Mouse (Mus musculus) kidney, adult 11 months (tissue): ENCODE data around the gene Ms4a8a.
"Not testable (repeated sequence)": the region's sequence is repeated elsewhere in the genome, so short reads cannot be mapped to it uniquely, and the experiment has no call there.

ENCODE experiments used
- DNase-seq: peaks from one replicate; pipeline ENCODE4 v3.0.0; 2022

The Ms4a8a gene

DNA sequence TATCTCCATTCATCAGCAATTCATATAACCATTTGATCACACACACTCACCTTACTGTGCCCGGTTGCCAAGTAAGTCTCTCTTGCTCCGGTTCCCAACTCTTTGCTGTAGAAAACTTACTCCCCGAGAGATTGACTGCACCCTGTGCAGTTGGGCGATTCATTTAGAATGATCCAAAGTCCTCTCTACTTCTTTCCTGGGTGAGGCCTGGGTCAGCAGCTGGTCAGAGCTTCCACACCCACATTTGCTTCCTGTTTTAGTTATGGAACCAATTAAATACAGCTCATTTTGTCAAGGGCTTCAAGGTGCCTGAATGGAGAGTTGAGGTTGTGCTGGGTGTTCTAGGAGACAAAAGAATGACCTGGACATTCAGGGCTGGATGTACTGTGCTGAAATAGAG lies at the start of gene Ms4a8a:
TSS of gene Ms4a8a (minus strand) at position 169 of the 400 bp plus-strand sequence.
- DNase-seq, result no peak

DNA sequence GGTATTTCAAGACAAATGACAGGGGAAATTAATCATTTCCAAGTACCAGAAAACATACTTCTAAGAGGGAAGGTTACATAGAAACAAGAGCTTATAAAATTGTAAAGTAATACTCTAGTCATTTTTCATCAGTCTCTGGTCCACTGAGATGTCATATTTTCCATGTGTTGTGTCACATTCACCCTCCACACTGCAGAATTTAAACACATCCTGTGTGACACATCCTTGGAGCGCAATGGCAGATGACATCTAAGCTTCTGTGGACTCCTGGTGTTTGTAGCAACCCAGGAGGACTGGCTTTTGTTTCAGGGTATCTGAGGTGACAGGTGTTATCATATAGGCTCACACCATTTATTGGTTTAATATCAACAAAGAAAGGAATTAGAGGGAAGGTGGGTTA lies 48.8 kb upstream of the Ms4a8a start:
- DNase-seq, result no peak

GRCm38 (mm10) chr19:11121016-11121420 lies 40.1 kb upstream of the Ms4a8a start:
- peak; percentile 9 for DNase-seq

DNA sequence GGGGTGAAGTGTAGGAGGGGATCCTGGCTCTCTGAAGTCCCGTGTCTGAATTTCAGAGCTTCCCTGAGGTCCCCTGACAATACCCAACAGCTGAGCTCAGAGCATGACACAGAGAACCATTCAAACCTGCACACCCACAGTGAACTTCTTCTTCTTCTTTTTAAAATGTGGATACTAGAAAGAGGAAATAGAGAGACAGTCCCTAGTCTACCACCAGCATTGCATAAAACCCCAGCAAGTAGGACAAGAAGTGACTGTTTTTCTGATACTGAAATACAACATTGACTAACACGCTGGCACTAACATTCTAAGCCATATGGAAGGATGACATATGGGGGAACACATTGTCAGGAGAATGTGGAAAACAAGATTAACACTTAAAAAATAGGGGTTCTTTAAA lies 38.4 kb upstream of the Ms4a8a start:
- no peak for DNase-seq

- DNase-seq, result no peak
These were observed 26.8 kb upstream of the Ms4a8a start for GRCm38 (mm10) chr19:11107746-11108145.

DNA sequence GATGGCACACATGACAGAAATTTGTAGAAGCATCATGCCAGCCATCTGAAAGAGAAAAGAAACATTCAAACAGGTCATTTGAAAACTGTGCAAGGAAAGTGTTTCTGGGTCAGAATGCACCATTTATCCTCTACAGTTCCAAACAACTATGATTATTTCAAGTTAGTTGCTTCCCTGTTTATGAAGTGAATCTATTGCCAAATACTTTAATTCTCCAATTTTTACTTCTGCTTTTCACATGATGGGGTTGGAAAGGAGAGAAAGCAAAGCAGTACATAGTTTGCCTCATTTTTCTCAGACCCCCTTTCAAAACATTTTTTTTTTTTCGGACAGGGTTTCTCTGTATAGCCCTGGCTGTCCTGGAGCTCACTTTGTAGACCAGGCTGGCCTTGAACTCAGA lies 21.0 kb upstream of the Ms4a8a start:
- DNase-seq, result no peak

GRCm38 (mm10) chr19:11098401-11098800 lies 17.5 kb upstream of the Ms4a8a start:
- no peak for DNase-seq

GRCm38 (mm10) chr19:11092131-11092530 lies 11.2 kb upstream of the Ms4a8a start:
- DNase-seq, result not testable (repeated sequence)

DNA sequence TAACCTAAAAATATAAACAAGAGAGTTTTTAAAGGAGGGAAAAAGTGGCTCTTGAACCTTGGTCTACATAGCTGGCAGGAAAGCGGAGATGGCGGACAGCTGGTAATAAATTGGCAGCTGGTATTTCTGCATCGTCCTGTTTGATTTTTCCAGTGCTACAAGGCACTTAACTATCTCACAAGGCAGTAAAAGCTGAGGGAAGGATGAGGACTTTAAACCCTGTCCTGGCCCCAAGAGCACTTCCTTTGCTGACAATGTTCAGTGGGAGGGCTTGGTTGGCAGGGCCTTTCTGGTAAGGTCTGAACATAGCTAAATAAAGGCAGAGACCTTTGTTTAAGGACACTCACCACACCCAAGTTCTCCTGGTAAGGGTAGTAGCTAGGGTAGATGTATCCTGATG lies 10.5 kb downstream of the Ms4a8a start:
- no peak for DNase-seq

DNA sequence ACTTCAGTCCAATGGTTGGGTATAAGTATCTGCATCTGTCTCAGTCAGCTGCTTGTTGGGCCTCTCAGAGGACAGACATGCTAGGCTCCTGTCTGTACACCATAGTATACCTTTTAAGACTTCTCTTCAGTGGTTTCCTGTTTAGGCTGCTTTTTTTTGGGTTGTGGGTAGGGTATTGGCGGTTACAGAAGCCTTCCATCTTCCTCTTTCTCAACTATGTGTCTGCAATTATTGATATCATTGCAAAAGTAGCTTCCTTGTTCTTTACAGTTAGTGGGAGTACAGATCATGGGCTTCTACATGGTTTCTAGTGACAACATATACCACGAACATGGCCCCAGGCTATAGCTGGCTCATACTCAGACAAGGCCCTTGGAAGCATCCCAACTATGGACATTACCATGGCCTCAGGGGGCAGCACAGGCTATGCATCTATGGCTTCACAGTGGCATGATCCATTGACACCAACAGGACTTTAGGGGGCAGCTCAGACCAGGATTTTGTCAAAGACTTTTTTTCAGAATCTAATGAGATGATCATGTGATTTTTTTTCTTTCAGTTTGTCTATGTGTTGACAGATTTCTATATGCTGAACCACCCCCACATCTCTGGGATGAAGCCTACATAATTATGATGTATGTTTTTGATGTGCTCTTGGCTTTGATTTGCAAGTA lies 15.6 kb downstream of the Ms4a8a start:
- DNase-seq, result no peak

DNA sequence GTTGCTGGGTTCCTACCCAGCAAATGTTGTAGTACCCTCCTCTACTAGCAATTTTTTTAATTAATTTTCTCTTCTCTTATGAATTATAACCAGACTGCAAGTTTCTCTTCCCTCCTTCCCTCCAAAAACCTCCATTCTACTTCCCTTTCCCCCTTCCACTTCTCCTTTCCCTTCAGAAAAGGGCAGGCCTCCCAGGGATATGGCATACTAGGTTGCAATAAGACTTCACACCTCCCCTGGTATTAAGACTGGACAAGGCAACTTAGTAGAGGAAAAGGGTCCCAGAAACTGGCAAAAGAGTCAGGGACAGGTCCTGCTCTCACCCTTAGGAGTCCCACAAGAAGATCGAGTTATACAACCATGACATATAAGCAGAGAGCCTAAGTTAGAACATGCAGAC lies 20.0 kb downstream of the Ms4a8a start:
- DNase-seq, result no peak

GRCm38 (mm10) chr19:11059967-11060366 lies 20.9 kb downstream of the Ms4a8a start:
- no peak for DNase-seq

DNA sequence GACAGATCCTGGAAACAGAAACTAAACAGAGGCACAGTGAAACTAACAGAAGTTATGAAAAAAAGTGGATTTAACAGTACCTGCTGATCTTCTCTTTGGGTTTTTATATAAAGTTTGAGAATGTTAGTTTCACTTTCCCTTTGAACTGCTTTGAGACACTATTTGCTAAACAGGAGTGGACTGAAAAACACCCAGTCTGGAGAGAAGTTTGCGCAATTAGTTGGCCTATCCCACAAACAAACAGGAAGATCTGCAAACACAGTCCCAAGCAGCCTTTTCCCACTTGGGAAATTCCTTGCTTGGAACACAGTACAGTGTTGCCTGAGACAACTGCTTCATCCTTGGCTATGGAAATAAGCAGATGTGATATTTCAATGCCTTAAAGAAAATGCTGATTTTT lies 25.2 kb downstream of the Ms4a8a start:
- DNase-seq, result not testable (repeated sequence)

GRCm38 (mm10) chr19:11053277-11053676 lies 27.6 kb downstream of the Ms4a8a start:
- DNase-seq, result no peak

DNA sequence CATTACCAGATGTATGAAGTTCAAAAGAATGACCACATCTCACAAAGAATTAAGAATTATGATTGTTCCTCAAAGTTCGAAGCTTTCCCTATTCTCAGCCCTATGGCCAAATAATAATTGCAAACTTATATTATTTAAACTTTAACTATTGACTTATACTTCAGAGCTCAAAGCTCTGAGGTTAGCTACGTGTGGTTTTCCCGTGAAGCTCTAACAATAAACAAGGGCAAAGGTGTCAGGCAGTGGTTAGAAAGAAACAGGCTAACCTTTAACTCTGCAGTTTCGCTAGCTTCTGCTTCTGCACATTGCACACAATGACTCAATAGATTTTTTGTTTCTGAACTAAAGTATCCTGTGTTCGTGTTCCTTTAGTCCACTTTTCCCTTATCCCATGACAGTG lies 28.0 kb downstream of the Ms4a8a start:
- no peak for DNase-seq

DNA sequence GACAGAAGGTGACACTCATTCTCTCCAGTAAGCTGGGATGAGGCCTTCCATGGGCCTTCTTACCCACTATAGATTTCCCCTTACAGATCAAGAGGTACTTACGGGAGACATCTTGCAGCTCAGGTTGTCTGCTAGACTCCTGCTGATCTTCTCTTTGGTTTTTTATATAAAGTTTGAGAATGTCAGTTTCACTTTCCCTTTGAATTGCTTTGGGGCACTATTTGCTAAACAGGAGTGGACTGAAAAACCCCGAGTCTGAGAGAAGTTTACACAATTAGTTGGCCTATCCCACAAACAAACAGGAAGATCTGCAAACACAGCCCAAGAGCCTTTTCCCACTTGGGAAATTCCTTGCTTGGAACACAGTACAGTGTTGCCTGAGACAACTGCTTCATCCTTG lies 30.6 kb downstream of the Ms4a8a start:
- no peak for DNase-seq

DNA sequence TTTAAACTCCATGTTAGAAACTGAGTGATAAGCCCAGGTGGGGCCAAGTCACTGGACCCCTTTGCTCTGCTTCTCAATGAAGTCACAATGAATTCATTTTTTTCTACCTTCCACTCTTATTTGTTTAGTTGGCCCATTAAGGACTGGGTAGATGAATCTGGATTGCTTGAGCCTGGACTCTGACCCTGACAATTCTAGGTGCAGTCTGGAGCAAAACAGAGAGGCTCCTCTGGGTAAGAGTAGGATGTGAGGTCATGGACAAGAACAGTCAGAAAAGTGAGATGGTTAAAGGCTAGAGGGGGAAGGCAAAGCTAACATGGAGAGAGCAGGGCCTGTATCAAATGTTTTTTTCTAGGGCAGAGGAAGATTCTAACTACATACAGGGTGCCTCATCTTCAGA lies 31.5 kb downstream of the Ms4a8a start:
- no peak for DNase-seq

DNA sequence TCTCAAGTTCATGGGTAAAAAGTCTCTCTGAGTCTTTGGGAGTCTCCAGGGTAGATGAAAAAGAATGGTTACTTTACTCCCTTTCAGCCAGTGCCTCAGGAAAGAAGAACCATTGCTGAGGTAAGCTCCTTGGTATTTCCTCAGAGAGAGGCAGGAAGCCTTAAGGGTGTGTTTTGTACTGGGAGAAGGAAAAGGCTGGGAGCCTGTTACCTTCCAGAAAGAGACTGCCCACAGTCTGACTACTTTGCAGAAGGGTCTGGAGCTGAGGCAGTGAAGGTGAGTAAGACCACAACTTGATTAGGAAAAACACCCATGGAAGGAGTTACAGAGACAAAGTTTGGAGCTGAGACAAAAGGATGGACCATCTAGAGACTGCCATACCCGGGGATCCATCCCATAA lies 32.4 kb downstream of the Ms4a8a start:
- DNase-seq, result no peak

- no peak for DNase-seq
These were observed 32.9 kb downstream of the Ms4a8a start for GRCm38 (mm10) chr19:11048009-11048408.

- DNase-seq, result peak; percentile 28
These were observed 35.7 kb downstream of the Ms4a8a start for GRCm38 (mm10) chr19:11044996-11045711.

DNA sequence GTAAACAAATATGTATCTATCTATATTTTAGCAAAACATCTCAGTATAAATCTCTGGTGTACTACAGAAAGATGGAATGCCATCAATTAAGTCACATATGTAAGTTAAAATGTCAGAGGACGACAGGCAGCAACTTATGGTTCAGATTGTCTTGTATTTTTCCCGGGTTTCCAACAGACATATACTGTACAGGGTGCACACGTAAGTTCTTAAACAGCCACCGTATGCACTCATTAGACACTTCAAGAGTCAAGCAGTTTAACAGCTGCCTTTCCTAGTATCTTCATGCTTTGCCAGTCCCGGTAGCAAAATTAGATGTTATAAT lies 36.3 kb downstream of the Ms4a8a start:
- DNase-seq, result no peak

- no peak for DNase-seq
These were observed 43.3 kb downstream of the Ms4a8a start for GRCm38 (mm10) chr19:11037570-11037969.

DNA sequence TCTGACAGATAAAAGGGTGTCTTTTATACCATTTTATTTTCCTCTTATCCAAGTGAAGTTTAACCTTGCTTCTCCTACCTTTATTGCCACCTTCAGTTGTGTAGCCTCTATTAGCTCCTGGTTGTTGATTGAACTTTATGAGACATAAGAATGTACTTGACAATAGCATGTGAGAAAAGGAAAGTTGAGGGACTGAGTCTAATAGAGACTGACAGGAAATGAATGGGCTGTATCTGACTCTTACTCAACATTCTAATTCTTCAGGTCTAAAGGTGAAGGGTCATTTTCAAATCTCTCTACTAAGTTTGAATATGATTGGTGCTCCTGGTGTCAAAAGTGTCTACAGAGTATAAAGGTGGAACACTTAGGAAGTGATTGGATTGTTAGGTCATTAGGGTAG lies 58.5 kb downstream of the Ms4a8a start:
- no peak for DNase-seq

DNA sequence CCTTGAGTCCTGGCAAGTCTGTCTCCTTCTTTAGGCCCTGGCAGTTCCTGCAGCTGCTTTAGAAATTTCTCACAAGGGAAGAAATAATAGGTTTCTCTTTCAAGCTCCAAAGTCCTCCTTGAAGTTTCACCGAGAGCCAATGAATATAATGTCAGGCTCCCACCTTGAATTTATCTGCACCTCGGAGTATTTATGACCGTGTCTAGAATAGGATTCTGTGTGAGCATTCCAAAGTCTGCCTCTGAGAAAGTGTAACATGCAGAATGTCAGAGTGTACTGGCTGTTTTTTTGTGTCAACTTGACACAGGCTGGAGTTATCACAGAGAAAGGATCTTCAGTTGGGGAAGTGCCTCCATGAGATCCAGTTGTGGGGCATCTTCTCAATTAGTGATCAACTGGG lies 63.0 kb downstream of the Ms4a8a start, which contains the start of gene Ms4a18:
TSS of gene Ms4a18 (minus strand) at position 141 of the 400 bp plus-strand sequence.
- no peak for DNase-seq
